Mouse (Mus musculus): ENCODE data around the gene Nodal.

GRCm38 (mm10) chr10:61417672-61418071, at the start of gene Nodal:
- no peak for TF ChIP-seq CTCF (IDR thresholded peaks at IDR 0.05; ENCODE audit: extremely low read depth, insufficient read depth, insufficient read length, insufficient replicate concordance)
- TF ChIP-seq POLR2A (IDR thresholded peaks at IDR 0.05; ENCODE audit: low read depth, low read length) = no peak
